Mouse (Mus musculus) inflammation-experienced regulatory T-cells, adult 6 months (primary cell): ENCODE data around the gene Cfd. TPM values are rescaled to one million over a fixed set of nuclear protein-coding genes. Genes with fewer than 3 reads are reported as not detected.

Experiments used
- ATAC-seq: one replicate; pipeline ENCODE4 v1.8.0; 2017
- polyA plus RNA-seq, 3 experiments: library from polyadenylated mRNA; unstranded; fragments of 100-300 nt; shearing (Covaris generic); gene quantifications; one replicate each; pipeline ENCODE4 v1.2.1; 2017

Cfd gene
- polyA plus RNA-seq, 3 experiments from 2014 or later: not detected

DNA sequence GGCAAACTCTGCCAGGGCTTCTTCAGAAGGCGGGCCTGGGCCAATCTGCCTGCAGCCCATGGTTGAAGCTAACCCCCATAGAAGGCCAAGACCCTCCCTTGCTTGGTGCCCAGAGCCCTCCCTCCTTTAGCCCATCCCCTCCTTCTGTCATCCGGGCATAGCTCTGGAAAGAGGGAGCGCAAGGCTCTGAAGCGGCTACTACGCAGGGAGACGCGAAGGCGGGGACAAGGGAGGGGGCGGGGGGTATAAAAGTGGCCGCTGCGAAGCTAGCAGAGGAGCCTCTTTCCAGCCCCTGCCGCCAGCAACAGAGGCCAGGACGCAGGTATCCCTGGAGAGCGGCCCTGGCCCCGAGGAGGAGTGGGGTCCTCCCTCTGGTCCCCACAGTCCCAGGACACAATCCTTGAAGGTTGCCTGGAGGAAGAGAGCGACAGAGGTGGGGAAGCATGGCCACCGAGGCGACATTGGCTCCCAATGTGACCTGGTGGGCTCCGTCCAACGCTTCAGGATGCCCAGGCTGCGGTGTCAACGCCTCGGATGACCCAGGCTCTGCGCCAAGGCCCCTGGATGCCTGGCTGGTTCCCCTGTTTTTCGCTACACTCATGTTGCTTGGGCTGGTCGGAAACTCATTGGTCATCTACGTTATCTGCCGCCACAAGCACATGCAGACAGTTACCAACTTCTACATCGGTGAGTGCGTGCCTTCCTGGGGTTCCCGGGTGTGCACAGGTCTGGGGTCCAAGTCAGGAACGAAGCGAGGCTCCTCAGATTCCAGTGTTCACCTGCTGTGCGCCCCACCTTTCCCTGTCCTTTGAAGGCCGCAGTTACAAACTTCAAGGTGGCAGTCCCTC is 27.8 kb downstream of the Cfd start:
- ATAC-seq: no peak

GRCm38 (mm10) chr10:79919251-79919849 is 28.7 kb downstream of the Cfd start:
- no peak for ATAC-seq

- ATAC-seq: no peak
Observed at GRCm38 (mm10) chr10:79920056-79920890, 29.6 kb downstream of the Cfd start.

DNA sequence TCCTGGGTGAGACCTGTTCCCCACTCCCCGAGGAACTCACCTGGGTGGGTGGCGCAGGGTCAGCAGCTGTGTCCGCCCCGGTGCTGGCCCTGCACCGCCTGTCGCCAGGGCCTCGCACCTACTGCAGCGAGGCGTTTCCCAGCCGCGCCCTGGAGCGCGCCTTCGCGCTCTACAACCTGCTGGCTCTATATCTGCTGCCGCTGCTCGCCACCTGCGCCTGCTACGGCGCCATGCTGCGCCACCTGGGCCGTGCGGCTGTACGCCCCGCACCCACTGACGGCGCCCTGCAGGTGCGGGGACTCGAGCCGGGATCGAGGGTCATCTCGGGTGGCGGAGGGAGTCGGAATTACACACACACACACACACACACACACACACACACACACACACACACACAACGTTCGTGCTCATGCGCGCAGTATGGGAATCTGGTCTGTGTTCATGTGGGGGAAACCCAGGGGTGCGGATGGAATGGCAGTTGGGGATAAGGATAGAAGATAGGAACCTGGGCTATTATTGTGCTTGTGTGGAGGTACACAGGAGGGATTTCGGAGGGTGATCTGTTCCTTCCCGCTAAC is 30.4 kb downstream of the Cfd start, which contains the start of gene R3hdm4:
Gene R3hdm4, minus strand, starts transcription at position 251 of the 578 bp plus-strand sequence.
- ATAC-seq: no peak

DNA sequence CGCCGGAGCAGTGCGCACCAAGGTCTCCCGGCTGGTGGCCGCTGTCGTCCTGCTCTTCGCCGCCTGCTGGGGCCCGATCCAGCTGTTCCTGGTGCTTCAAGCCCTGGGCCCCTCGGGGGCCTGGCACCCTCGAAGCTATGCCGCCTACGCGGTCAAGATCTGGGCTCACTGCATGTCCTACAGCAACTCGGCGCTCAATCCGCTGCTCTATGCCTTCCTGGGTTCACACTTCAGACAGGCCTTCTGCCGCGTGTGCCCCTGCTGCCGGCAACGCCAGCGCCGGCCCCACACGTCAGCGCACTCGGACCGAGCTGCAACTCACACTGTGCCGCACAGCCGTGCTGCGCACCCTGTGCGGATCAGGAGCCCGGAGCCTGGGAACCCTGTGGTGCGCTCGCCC is 30.9 kb downstream of the Cfd start:
- ATAC-seq: no peak

GRCm38 (mm10) chr10:79924998-79925784 is 34.5 kb downstream of the Cfd start:
- ATAC-seq: peak; percentile 51

- no peak for ATAC-seq
Observed at GRCm38 (mm10) chr10:79925785-79926490, 35.3 kb downstream of the Cfd start.

- peak; percentile 81 for ATAC-seq
Observed at GRCm38 (mm10) chr10:79926491-79927323, 36.1 kb downstream of the Cfd start, which contains the start of gene Arid3a. Gene Arid3a, plus strand, starts transcription at chr10:79927043.

- no peak for ATAC-seq
Observed at GRCm38 (mm10) chr10:79927324-79928029, 36.8 kb downstream of the Cfd start.

- ATAC-seq: no peak
Observed at GRCm38 (mm10) chr10:79928030-79928694, 37.5 kb downstream of the Cfd start.

DNA sequence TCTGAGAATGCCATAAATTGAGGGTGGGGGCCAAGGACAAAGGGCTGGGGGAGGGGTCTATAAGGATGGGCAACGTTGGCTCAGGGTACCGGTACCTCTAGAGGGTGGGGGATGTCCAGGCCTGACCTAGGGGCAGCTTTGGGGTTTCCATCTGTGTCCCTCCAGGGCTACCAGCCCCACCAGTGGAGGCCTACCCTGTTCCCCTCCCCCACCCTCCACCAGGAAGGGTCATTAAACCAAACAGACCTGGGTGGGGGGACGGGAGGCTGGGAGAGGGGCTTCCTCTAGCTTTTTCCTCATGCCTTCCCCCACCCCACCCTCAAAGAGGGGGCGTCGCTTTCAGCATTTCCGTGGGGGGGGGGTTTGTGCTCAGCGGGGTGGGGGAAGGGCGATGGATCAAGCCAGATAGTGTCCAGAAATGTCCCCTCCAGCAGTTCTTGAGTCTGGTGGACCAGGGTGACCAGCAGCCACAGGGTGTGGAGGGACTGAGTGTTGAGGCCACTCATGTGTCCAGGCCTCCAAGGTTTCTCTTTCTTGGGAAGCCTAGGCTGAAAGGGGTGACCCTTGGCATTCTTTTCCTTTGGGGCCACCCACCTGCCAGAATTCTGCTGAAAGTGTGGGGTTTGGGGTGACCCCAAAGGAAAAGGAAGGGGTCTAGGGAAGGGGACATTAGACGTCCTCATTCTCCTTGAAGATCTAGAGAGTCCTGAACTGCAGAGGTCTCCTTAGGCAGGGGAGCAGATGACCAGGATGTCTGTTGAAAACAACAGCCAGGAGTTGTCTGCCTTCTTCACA is 38.5 kb downstream of the Cfd start:
- no peak for ATAC-seq

DNA sequence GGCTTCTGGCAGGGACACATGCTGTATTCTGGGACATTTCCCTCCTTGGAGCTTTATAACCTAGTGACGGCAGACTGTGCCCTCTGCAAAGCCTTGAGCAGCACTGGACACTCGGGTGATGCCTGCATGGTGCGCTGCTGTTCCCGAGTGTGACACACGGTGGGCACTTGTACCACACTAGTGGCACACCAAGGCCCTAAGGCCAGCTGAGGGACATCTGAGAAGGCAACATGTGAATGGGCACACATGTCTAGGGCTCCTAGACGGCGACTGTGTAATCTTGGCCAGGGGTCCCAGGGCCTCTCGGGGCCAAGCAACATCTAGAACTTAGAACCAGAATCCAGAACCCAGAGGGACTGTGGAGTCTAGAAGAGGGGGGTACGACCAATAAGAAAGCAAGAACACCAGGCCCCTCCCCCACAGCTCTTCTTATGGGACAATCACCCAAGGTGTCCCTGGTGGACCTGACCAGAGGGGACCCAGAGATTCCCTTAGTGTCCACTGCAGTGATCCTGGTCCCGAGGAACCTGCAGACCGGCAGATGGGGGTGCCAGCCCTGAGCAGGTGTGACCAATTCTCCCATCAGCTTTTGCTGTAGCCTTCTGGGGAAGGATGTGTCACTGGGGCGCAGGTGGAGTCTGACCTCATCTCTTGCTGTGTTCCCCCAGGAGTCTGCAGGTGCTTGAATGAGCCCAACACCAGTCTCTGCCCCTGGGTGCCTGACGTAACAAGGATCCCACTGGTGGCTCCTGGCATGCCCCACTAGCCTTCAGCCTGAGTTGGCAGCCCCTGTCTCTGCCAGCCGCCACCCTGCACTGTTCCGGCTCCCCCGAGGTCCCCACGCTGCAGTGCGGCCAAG is 39.5 kb downstream of the Cfd start:
- no peak for ATAC-seq

GRCm38 (mm10) chr10:79930826-79931186 is 40.2 kb downstream of the Cfd start:
- ATAC-seq: no peak

DNA sequence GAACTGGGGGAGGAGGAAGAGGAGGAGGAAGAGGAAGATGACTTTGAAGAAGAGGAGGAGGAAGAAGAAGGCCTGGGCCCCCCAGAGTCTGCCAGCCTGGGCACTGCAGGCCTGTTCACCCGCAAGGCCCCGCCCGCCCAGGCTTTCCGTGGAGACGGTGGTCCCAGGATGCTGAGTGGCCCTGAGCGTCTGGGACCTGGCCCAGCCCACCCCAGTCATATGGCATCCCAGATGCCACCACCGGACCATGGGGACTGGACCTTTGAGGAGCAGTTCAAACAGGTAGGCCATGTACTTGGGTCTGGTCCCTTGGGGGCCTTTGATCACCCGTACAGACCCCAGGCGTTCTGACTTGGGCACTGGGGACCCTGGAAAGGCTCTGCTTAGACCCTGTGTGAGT is 41.1 kb downstream of the Cfd start:
- no peak for ATAC-seq

- ATAC-seq: no peak
Observed at GRCm38 (mm10) chr10:79932736-79933135, 42.1 kb downstream of the Cfd start.

DNA sequence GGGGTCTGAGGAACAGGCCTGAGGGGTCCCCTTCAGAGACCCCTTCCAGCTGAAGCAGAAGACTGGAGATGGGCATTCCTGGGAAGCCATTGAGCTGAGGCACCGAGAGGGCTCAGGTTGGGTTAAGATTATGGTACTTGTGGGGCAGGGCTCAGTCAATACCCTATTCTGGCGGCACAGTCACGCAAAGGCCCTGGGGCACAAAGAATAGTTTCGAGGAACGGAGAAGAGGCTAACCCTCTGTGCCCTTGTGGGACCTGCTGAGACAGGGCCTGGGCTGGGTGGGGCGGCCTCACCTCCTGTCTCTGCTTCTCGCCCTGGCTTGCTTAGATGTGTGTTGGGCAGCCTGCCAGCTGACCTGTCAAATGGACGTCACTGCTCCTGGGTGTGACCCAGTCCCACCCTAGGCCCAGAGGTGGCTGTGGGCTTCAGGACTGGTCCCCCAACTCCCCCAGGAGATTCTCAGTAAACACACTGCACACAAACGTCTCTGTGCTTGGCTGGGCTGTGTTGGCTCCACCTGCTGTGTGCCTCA is 42.6 kb downstream of the Cfd start:
- ATAC-seq: no peak

DNA sequence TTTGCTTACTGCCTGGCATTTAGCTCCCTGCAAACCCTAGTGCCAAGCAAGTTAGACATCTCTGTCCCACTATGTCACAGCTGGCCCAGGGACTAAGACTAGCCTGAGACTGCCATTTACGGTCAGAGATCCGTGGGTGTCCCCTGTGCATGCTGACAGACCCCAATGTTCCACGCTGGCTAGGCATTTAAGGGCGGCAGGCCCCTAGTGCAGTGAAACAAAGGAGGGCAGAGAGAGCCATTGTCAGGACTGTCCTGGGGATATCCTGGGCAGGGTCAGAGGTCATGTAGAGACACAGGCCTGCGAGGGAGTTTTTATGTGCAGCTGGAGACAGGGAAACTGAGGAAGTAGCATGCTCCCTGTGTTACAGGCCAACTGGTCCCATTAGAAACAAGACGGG is 43.2 kb downstream of the Cfd start:
- ATAC-seq: no peak
